Mouse (Mus musculus) adrenal gland, postnatal 36 days (tissue): ENCODE data around the gene Olfm2. TPM values are rescaled to one million over a fixed set of nuclear protein-coding genes. Genes with fewer than 3 reads are reported as not detected.
"Not testable (repeated sequence)": the region's sequence is repeated elsewhere in the genome, so short reads cannot be mapped to it uniquely, and the experiment has no call there.

Experiments
- DNase-seq, 2 experiments: peaks; one replicate each; pipeline ENCODE4 v3.0.0; 2021; ENCODE audit warnings: mixed read lengths in 1 of 2
- total RNA-seq, 2 experiments: library from RNA; stranded (reverse); gene quantifications; 2 replicates each; pipeline ENCODE4 v1.2.3; 2021

Olfm2 gene
- total RNA-seq, 2 experiments from 2014 or later, result 0.79 TPM

DNA sequence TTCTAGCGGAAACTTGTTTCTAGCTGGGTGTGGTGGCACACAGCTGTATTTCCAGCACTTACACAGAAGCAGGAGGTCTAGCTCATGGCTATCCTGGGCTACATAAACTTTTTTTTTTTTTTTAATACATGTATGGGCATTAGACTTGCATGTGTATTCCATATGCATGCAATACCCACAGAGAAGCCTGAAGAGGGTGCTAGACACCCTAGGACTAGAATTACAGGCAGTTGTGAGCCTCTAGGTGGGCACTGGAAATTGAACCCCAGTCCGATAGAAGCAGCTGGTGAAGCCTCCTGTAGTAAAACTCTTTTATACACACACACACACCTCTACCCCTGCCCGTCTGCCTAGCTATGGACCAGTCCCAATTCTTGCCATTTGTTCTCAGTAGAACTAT lies 92.3 kb downstream of the Olfm2 start:
- DNase-seq, result no peak

GRCm38 (mm10) chr9:20652260-20652658 lies 93.9 kb downstream of the Olfm2 start:
- no peak for DNase-seq

- DNase-seq, result peak; percentile 98 to 99
Measured at GRCm38 (mm10) chr9:20651602-20652259, 94.4 kb downstream of the Olfm2 start, which contains the start of gene Pin1. TSS of gene Pin1 (plus strand) at chr9:20652095.

- no peak for DNase-seq
Measured at GRCm38 (mm10) chr9:20645121-20645520, 101.0 kb downstream of the Olfm2 start.

GRCm38 (mm10) chr9:20644360-20645081 lies 101.6 kb downstream of the Olfm2 start, which contains the start of gene Fbxl12:
TSS of gene Fbxl12 (minus strand) at chr9:20644767.
- DNase-seq, result peak; percentile 82 to 83

DNA sequence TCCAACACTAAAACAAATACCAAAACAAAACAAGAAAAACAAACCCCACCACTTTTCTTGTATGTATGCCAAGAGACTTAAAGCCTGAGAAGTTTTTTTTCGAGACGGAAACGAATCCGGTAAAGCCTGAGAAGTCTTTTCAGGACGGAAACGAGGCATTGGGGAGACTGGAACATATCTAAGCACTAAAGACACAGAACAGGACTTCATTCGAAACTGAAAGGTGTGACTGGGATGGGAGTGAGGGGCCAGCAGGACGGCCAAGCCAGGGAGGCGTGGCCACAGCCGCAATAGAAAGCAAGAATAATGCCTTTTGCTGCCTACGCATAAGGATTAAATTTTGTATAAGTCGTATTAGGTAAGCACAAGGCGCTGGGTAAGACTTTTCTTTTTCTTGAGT lies 102.4 kb downstream of the Olfm2 start:
- peak in 1 of 2 experiments; percentile 27 for DNase-seq

- DNase-seq, result peak; percentile 88 to 89
Measured at GRCm38 (mm10) chr9:20642896-20643466, 103.2 kb downstream of the Olfm2 start.

DNA sequence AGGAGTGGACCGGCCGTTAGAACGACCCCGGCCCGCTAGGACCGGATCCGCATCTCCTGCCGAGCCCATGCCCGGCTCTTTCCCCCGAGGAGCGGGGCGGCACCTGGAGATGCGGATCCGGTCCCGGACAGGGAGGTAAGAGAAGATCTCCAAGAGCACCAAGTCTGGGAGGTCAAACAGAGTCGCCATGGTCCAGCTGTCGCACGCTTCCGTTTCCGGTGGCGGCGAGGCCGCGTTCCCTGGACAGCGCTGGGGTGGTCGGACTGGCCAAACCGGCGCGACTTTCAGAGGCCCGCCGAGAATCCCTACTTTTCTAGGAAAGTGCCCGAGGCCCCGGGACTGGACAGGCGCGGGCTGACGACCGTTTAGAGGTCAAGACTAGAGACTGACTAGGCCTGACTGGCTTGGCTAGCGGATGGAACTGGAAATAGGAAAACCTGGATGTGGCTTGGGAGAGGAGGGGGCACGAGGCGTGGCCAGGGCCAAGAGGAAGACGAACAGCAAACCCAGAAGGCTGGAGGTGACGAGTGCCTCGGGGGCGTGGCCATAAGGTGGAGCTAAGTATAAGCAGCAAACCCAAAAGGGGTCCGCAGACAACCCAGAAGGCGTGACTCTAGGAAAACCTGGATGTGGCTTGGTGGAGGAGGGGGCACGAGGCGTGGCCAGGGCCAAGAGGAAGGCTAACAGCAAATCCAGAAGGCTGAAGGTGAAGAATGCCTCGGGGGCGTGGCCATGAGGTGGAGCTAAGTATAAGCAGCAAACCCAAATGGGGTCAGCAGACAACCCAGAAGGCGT lies 103.9 kb downstream of the Olfm2 start, which contains the start of gene Ubl5:
TSS of gene Ubl5 (plus strand) at position 778 of the 795 bp plus-strand sequence.
- peak; percentile 84 to 87 for DNase-seq

GRCm38 (mm10) chr9:20641501-20641900 lies 104.6 kb downstream of the Olfm2 start:
- no peak for DNase-seq

DNA sequence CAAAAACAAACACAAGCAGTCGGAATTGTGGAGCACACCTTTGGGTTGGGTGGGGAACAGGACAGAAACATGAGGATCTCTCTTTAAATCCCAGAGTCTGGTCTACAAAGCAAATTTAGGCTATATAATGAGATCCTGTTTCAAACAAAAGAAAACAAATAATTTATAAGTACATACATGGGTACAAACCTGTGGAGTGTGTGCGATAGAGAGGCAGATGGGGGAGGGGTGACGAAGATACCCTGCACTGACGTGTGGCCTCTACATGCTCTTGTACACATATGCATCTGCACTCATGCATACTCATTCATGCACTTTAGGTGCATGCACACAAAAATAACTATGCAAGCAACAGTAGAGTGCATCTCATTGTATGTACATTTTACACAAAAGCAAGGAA lies 106.7 kb downstream of the Olfm2 start:
- DNase-seq, result no peak

GRCm38 (mm10) chr9:20638552-20638951 lies 107.6 kb downstream of the Olfm2 start:
- no peak for DNase-seq

GRCm38 (mm10) chr9:20636790-20637189 lies 109.4 kb downstream of the Olfm2 start:
- DNase-seq, result no peak

DNA sequence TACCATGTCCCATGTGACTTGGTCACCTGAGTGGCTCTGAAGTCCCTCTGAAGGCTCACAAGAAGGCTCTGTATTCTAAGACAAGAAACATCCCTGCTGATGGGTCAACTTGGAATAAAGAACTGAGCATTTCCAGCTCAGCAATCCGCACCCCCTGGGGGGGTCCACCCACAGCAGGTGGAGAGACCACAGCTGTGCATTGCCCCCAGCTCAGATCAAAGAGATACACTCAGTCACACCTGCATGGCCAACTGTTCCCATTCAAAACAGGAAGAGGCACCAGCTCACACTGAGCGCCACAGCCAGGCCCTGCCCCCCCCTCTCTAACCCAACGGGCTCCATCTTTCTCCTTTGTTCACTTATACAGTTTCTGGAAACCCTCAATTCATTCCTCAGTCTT lies 109.9 kb downstream of the Olfm2 start:
- no peak for DNase-seq

DNA sequence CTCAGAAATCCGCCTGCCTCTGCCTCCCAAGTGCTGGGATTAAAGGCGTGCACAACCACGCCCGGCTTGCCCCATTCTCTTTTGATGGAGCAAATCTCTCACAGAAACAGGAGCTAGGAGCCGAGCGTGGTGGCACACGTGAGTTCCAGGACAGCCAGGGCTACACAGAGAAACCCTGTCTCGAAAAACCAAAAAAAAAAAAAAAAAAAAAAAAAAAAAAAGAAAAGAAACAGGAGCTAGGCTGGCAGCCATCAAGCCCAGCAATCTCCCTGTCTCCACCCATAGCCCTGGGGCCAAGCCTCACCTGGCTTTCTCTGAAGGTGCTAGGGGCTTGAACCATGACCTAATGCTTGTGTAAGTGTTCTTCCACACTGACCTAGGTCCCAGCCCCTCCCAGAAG lies 110.5 kb downstream of the Olfm2 start:
- DNase-seq, result not testable (repeated sequence)

- no peak for DNase-seq
Measured at GRCm38 (mm10) chr9:20631332-20631731, 114.8 kb downstream of the Olfm2 start.

Other genes with a start within 250 kb of the Olfm2 start
- 10 to 100 TPM; 36.8 to 38.1 TPM for gene Zfp266, start 224.9 kb downstream of the Olfm2 start, total RNA-seq
- 1 to 10 TPM; 7.1 to 7.4 TPM for gene Zfp846, start 165.1 kb downstream of the Olfm2 start, total RNA-seq
- gene Ubl5, start 103.5 kb downstream of the Olfm2 start, total RNA-seq, result 100 to 1,000 TPM; 354 to 362 TPM
- gene Fbxl12, start 101.6 kb downstream of the Olfm2 start, total RNA-seq, result 10 to 100 TPM; 14.7 to 16.5 TPM
- 10 to 100 TPM; 24.5 to 27.8 TPM for gene Pin1, start 94.3 kb downstream of the Olfm2 start, total RNA-seq
- gene Col5a3, start 68.7 kb upstream of the Olfm2 start, total RNA-seq, result 100 to 1,000 TPM; 187 to 205 TPM
- gene Rdh8, start 72.2 kb upstream of the Olfm2 start, total RNA-seq, result not detected
- 10 to 100 TPM; 19.1 to 20.4 TPM for gene A230050P20Rik, start 122.3 kb upstream of the Olfm2 start, total RNA-seq
- 1 to 10 TPM; 3.2 to 3.5 TPM for gene Angptl6, start 133.4 kb upstream of the Olfm2 start, total RNA-seq
- gene Ppan, start 141.8 kb upstream of the Olfm2 start, total RNA-seq, result 10 to 100 TPM; 26.6 to 45.4 TPM
- gene Eif3g, start 152.3 kb upstream of the Olfm2 start, total RNA-seq, result 100 to 1,000 TPM; 154 to 178 TPM
- 10 to 100 TPM; 42.9 to 59.7 TPM for gene Dnmt1, start 213.5 kb upstream of the Olfm2 start, total RNA-seq
- 10 to 100 TPM; 16.5 to 19.2 TPM for gene S1pr2, start 230.4 kb upstream of the Olfm2 start, total RNA-seq